Mouse (Mus musculus) hindbrain, embryonic 10.5 days (tissue): ENCODE measurements around the gene Ccnf. TPM values are rescaled to one million over a fixed set of nuclear protein-coding genes. Genes with fewer than 3 reads are reported as not detected.
A peak's percentile ranks its signal among the peaks of the same experiment; 100 is the strongest.

Source experiments
- DNase-seq: peaks from one replicate; pipeline ENCODE4 v3.0.0-alpha.2; 2017; ENCODE audit warnings: low spot score
- H3K27ac ChIP-seq: fragments of 300-500 bp; sonication (generic); 2 replicates; pipeline ENCODE4 v1.5.1; 2016; ENCODE audit warnings: mild to moderate bottlenecking, moderate library complexity
- H3K27me3 ChIP-seq: fragments of 300-500 bp; sonication (generic); 2 replicates; pipeline ENCODE4 v1.6.1; 2016; ENCODE audit warnings: mild to moderate bottlenecking; ENCODE audit not compliant: poor library complexity, insufficient read depth, severe bottlenecking
- H3K36me3 ChIP-seq: fragments of 300-500 bp; sonication (generic); 2 replicates; pipeline ENCODE4 v1.6.1; 2016; ENCODE audit warnings: mild to moderate bottlenecking, moderate library complexity
- H3K4me1 ChIP-seq: fragments of 300-500 bp; sonication (generic); replicated peaks from 2 replicates; pipeline ENCODE4 v1.6.1; 2016; ENCODE audit warnings: mild to moderate bottlenecking
- H3K4me3 ChIP-seq: fragments of 300-500 bp; sonication (generic); 2 replicates; pipeline ENCODE4 v1.5.1; 2016; ENCODE audit warnings: mild to moderate bottlenecking, moderate library complexity
- H3K9me3 ChIP-seq: fragments of 300-500 bp; sonication (generic); 2 replicates; pipeline ENCODE4 v1.6.1; 2016; ENCODE audit warnings: mild to moderate bottlenecking, moderate library complexity
- WGBS: fragments of 180-500 bp; shearing (Covaris S2); methylation state at CpG from one replicate; pipeline ENCODE4 v1.1.7; 2016; 5-methylcytosine and 5-hydroxymethylcytosine counted together
- polyA plus RNA-seq: library from polyadenylated mRNA; unstranded; fragments of >200 nt; fragmentation: Nextera tagmentation; extraction: Ambion mirVana; gene quantifications from 2 replicates; pipeline ENCODE4 v1.2.1, GENCODE M21; 2016

Gene Ccnf
- polyA plus RNA-seq, 1 experiment from 2014 or later: 97.9 TPM

GRCm38 (mm10) chr17:24220435-24221411 is 30.6 kb downstream of the Ccnf start, which contains the start of gene Tedc2:
Gene Tedc2, minus strand, starts transcription at chr17:24220851.
- no peaks in the 10 kb centered on the region for H3K9me3 ChIP-seq
- no peaks in the 10 kb centered on the region for H3K27me3 ChIP-seq
- peak within 1 kb of the TSS; percentile 83 for H3K4me3 ChIP-seq
- peak; percentile 93 for DNase-seq
- H3K4me1 ChIP-seq: peaks cover 29% of the 10 kb centered on the region
- H3K36me3 ChIP-seq: peaks cover 72% of the 10 kb centered on the region
- 6% methylated on average over 41 of the region's 41 CpGs for WGBS
- H3K27ac ChIP-seq: peak within 1 kb of the TSS; percentile 92

DNA sequence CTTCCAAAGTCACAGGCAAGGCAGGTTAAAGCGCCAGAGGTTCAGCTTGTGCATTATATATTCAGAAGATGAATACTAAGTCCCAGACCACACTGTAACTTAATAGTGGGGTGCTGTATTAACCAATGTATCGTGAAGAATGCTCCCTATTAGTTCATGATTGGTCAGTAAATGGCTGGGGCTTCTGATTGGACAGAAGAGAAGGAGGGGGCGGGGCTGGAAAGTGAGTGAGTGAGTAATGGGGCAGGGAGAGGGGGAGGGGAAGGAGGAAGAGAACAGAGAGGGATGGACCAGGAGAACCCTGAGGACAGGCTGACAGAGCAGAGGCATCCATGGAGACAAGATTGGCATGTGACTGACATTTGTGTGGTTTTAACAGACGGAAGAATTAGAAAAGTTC is 34.4 kb downstream of the Ccnf start:
- WGBS: 65% methylated on average over 4 of the region's 4 CpGs
- H3K36me3 ChIP-seq: peaks cover 54% of the 10 kb centered on the region
- H3K4me3 ChIP-seq: no peak overlapping the region
- H3K4me1 ChIP-seq: peaks cover 38% of the 10 kb centered on the region
- H3K9me3 ChIP-seq: no peaks in the 10 kb centered on the region
- no peak for DNase-seq
- no peaks in the 10 kb centered on the region; the same call in 1 of the 2 replicates for H3K27me3 ChIP-seq
- H3K27ac ChIP-seq: no peak overlapping the region

GRCm38 (mm10) chr17:24213186-24213585 is 38.1 kb downstream of the Ccnf start:
- no peak overlapping the region for H3K4me3 ChIP-seq
- H3K36me3 ChIP-seq: peaks cover 39% of the 10 kb centered on the region
- H3K4me1 ChIP-seq: peaks cover 51% of the 10 kb centered on the region
- WGBS: 78% methylated on average over 6 of the region's 6 CpGs
- H3K9me3 ChIP-seq: no peaks in the 10 kb centered on the region
- DNase-seq: no peak
- no peak overlapping the region for H3K27ac ChIP-seq
- peaks cover 24% of the 10 kb centered on the region for H3K27me3 ChIP-seq

GRCm38 (mm10) chr17:24212441-24213018 is 38.8 kb downstream of the Ccnf start:
- Histone ChIP-seq H3K27me3 (peaks cover 31% of the 10 kb centered on the region), H3K27ac (peak overlapping the region; percentile 90), H3K4me1 (peaks cover 53% of the 10 kb centered on the region), H3K4me3 (peak overlapping the region; percentile 72), H3K36me3 (peaks cover 33% of the 10 kb centered on the region), H3K9me3 (no peaks in the 10 kb centered on the region)
- WGBS: 25% methylated on average over 5 of the region's 5 CpGs
- no peak for DNase-seq

DNA sequence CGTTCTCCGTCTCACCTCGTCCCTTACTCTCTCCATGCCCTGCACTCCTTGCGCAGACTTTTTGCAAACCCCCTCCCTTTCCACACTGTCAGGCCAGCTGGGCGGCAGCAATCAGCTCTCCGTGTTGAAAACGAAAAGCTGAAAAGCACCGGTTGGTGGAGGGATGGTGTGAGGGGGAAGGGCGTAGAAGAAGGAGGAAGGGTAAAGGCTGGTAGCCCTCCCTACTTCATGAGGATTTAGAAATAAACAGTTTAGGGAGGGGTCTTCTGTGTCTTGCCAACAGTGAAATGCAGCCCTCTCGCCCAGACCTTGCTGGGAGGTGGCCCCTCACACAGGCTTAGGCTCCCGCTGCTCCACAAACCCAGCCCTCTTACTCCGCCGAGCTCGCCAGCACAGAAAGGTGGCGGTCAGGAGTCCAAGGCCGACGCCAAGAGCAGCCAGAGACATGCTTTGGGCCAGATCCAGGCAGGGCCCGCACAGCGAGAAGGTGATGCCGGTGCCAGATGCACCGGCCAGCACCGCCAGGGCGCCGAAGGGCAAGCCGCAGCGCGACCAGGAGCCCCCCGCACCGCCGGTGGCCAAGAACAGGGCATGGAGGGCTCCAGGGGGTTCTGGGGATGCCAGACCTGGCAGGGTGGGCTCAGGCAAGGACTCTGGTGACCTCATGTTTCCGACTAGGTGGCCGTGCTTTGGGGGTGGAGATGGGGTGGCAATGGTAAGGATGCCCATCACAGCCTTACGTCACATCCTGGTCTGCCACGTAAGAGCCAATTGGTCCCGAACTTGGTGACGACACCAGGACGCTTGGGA is 39.4 kb downstream of the Ccnf start:
- Histone ChIP-seq H3K27me3 (peaks cover 38% of the 10 kb centered on the region), H3K4me3 (peak overlapping the region; percentile 72), H3K4me1 (peaks cover 59% of the 10 kb centered on the region), H3K9me3 (no peaks in the 10 kb centered on the region), H3K27ac (peak overlapping the region; percentile 90), H3K36me3 (peaks cover 27% of the 10 kb centered on the region)
- 2% methylated on average over 37 of the region's 37 CpGs for WGBS
- peak; percentile 81 for DNase-seq

- H3K9me3 ChIP-seq: no peaks in the 10 kb centered on the region
- peak overlapping the region; percentile 1; the same call in 1 of the 2 replicates for H3K4me3 ChIP-seq
- no peak for DNase-seq
- peaks cover 14% of the 10 kb centered on the region for H3K36me3 ChIP-seq
- H3K27me3 ChIP-seq: peaks cover 48% of the 10 kb centered on the region
- 85% methylated on average over 3 of the region's 3 CpGs for WGBS
- H3K27ac ChIP-seq: peak overlapping the region; percentile 90; the same call in 1 of the 2 replicates
- H3K4me1 ChIP-seq: peaks cover 71% of the 10 kb centered on the region
These were observed 40.7 kb downstream of the Ccnf start for GRCm38 (mm10) chr17:24210591-24210990.

DNA sequence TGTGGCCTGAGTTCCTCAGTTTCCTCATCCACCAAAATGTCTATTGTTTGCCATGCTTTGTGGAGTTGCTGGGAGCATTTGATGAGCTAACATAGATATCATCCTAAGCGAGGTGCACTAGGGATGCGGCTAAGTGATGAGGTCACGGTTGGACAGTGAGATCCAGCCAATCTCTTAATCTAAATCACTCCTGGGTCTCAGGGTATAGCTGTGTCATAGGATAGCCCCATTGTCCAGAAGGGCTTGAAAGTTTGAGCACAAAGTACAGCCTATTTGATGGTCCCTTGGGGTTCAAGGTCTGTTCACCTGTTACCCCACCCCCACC is 41.4 kb downstream of the Ccnf start:
- Histone ChIP-seq H3K36me3 (peaks cover 7% of the 10 kb centered on the region), H3K4me1 (peaks cover 78% of the 10 kb centered on the region), H3K27ac (peak overlapping the region; percentile 92), H3K4me3 (peak overlapping the region; percentile 79), H3K27me3 (peaks cover 48% of the 10 kb centered on the region), H3K9me3 (no peaks in the 10 kb centered on the region)
- DNase-seq: no peak
- 74% methylated on average over 3 of the region's 3 CpGs for WGBS

GRCm38 (mm10) chr17:24209043-24209915 is 42.0 kb downstream of the Ccnf start, which contains the start of gene Ntn3:
Gene Ntn3, minus strand, starts transcription at chr17:24209531.
- Histone ChIP-seq H3K36me3 (peaks cover 1% of the 10 kb centered on the region; the same call in 1 of the 2 replicates), H3K4me1 (peaks cover 84% of the 10 kb centered on the region), H3K4me3 (peak within 1 kb of the TSS; percentile 79), H3K9me3 (no peaks in the 10 kb centered on the region), H3K27ac (peak within 1 kb of the TSS; percentile 92), H3K27me3 (peaks cover 48% of the 10 kb centered on the region)
- WGBS: 1% methylated on average over 43 of the region's 43 CpGs
- DNase-seq: peak; percentile 83

- H3K9me3 ChIP-seq: no peaks in the 10 kb centered on the region
- DNase-seq: peak; percentile 70
- no peaks in the 10 kb centered on the region for H3K36me3 ChIP-seq
- peak overlapping the region; percentile 92 for H3K27ac ChIP-seq
- peaks cover 89% of the 10 kb centered on the region for H3K4me1 ChIP-seq
- H3K27me3 ChIP-seq: peaks cover 48% of the 10 kb centered on the region
- H3K4me3 ChIP-seq: peak overlapping the region; percentile 79
- 1% methylated on average over 29 of the region's 29 CpGs for WGBS
These were observed 42.6 kb downstream of the Ccnf start for GRCm38 (mm10) chr17:24208641-24209042.

- WGBS: 45% methylated on average over 34 of the region's 34 CpGs
- no peak for DNase-seq
- peaks cover 95% of the 10 kb centered on the region for H3K4me1 ChIP-seq
These were observed 43.3 kb downstream of the Ccnf start for GRCm38 (mm10) chr17:24207768-24208640.

More at GRCm38 (mm10) chr17:24207768-24208640, 43.3 kb downstream of the Ccnf start:
- H3K4me3 ChIP-seq: peak overlapping the region; percentile 79
- H3K27ac ChIP-seq: peak overlapping the region; percentile 92
- H3K27me3 ChIP-seq: peaks cover 48% of the 10 kb centered on the region
- no peaks in the 10 kb centered on the region for H3K36me3 ChIP-seq
- no peaks in the 10 kb centered on the region for H3K9me3 ChIP-seq
